Mouse (Mus musculus): ENCODE measurements around the gene Scaf1. TPM values are rescaled to one million over a fixed set of nuclear protein-coding genes. Genes with fewer than 3 reads are reported as not detected.

Scaf1 gene
- total RNA-seq, 2 experiments from 2014 or later, result 159 to 163 TPM

DNA sequence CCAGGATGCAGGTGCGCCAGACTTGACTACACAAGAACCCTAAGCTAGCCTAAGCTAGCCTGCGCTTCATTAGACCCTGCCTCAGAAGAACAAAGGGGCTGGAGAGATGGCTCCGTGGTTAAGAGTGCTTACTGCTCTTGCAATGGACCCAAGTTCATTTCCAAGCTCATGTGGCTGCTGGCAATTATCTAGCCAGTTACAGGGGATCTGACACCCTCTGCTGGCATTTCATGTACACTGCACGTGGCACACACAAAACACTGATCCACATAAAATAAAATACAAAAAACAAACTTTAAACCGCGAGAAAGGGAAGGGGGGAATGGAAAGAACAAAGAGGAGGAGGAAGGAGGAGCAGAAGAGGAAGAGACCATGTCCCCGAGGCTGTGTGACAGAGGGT lies 58.0 kb downstream of the Scaf1 start:
- peak; percentile 46 to 50 for DNase-seq (ENCODE audit: low spot score in 2 of 2)

- DNase-seq (ENCODE audit: low spot score in 2 of 2), result no peak
Observed at GRCm38 (mm10) chr7:44957183-44957835, 58.9 kb downstream of the Scaf1 start.

DNA sequence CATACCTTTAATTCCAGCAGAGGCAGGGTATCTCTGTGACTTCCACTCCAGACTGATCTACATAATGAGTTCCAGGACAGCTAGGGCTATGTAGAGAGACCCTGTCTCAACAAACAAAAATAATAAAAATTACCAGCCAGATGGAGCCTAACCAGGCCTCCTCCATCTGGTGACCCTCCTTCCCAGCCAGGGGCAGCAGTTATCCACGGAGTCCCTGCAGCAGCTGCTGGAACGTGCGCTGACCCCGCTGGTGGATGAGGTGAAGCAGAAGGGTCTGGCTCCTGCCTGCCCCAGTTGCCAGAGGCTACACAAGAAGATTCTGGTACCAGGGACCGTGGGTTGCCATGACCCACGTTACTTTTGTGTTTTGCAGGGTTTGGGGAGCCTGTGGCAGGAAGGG lies 59.9 kb downstream of the Scaf1 start:
- DNase-seq (ENCODE audit: low spot score in 2 of 2), result no peak

- no peak for DNase-seq (ENCODE audit: low spot score in 2 of 2)
Observed at GRCm38 (mm10) chr7:44955628-44956027, 60.5 kb downstream of the Scaf1 start.

GRCm38 (mm10) chr7:44954091-44954885 lies 61.9 kb downstream of the Scaf1 start:
- DNase-seq (ENCODE audit: low spot score in 2 of 2), result no peak

DNA sequence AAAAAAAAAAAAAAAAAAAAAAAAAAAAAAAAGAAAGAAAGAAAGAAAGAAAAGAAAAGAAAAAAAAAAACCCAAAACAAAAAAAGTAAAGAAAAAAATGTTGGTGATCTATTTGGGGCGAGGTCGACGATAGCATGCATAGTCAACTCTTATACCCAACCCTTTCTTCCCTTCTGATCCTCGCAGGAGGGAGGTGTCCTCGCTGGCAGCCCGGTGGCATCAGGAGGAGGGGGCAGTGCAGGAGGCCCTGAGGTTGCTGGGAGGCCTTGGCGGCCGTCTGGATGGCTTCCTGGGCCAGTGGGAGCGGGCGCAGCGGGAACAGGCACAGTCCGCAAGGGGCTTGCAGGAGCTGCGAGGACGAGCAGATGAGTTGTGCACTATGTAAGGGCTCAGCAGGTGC lies 62.6 kb downstream of the Scaf1 start:
- peak in 1 of 2 experiments; percentile 1 for DNase-seq (ENCODE audit: low spot score in 2 of 2)

Small RNA genes within 50 kb of the gene (microRNA-seq; reads per million reads assigned to microRNA genes)
- gene Mir7054, result 1.7 to 2.1 reads per million in 2 experiments

Other genes starting within 250 kb of the Scaf1 start
- gene Nup62, start 200.3 kb downstream of the Scaf1 start, total RNA-seq (2021), result 10 to 100 TPM; 33.0 to 38.1 TPM
- gene Il4i1, start 200.0 kb downstream of the Scaf1 start, total RNA-seq (2021), result 1 to 10 TPM; 1.8 to 2.3 TPM
- 10 to 100 TPM; 21.2 to 27.8 TPM for gene Atf5, start 199.7 kb downstream of the Scaf1 start, total RNA-seq (2021)
- 10 to 100 TPM; 67.9 to 70.1 TPM for gene Akt1s1, start 167.4 kb downstream of the Scaf1 start, total RNA-seq (2021)
- gene Tbc1d17, start 167.3 kb downstream of the Scaf1 start, total RNA-seq (2021), result 10 to 100 TPM; 70.4 to 89.3 TPM
- gene Pnkp, start 159.2 kb downstream of the Scaf1 start, total RNA-seq (2021), result 10 to 100 TPM; 27.1 to 27.7 TPM
- 100 to 1,000 TPM; 280 to 295 TPM for gene Ptov1, start 146.6 kb downstream of the Scaf1 start, total RNA-seq (2021)
- 10 to 100 TPM; 85.9 to 94.9 TPM for gene Med25, start 123.7 kb downstream of the Scaf1 start, total RNA-seq (2021)
- gene Fuz, start 120.3 kb downstream of the Scaf1 start, total RNA-seq (2021), result 10 to 100 TPM; 22.2 to 24.2 TPM
- 100 to 1,000 TPM; 328 to 355 TPM for gene Ap2a1, start 86.9 kb downstream of the Scaf1 start, total RNA-seq (2021)
- 1 to 10 TPM; 1.7 to 3.0 TPM for gene Tsks, start 73.2 kb downstream of the Scaf1 start, total RNA-seq (2021)
- 10 to 100 TPM; 98.3 to 98.4 TPM for gene Cpt1c, start 41.5 kb downstream of the Scaf1 start, total RNA-seq (2021)
- 100 to 1,000 TPM; 174 to 178 TPM for gene Prmt1, start 29.8 kb downstream of the Scaf1 start, total RNA-seq (2021)
- gene Irf3, start 18.7 kb downstream of the Scaf1 start, total RNA-seq (2021), result 10 to 100 TPM; 35.2 to 41.9 TPM
- 1 to 10 TPM; 2.8 to 3.8 TPM for gene Bcl2l12, start 17.7 kb downstream of the Scaf1 start, total RNA-seq (2021)
- 10 to 100 TPM; 10.0 to 14.5 TPM for gene Rras, start 1.6 kb upstream of the Scaf1 start, total RNA-seq (2021)
- gene Prr12, start 36.5 kb upstream of the Scaf1 start, total RNA-seq (2021), result 10 to 100 TPM; 63.3 to 67.5 TPM
- gene Nosip, start 46.1 kb upstream of the Scaf1 start, total RNA-seq (2021), result 10 to 100 TPM; 51.9 to 59.7 TPM
- gene Prrg2, start 46.3 kb upstream of the Scaf1 start, total RNA-seq (2021), result 1 to 10 TPM; 6.2 to 9.2 TPM
- gene Rcn3, start 75.9 kb upstream of the Scaf1 start, total RNA-seq (2021), result 1 to 10 TPM; 5.9 to 6.0 TPM
- 10 to 100 TPM; 19.6 to 20.1 TPM for gene Fcgrt, start 87.5 kb upstream of the Scaf1 start, total RNA-seq (2021)
- 100 to 1,000 TPM; 474 to 479 TPM for gene Rps11, start 108.1 kb upstream of the Scaf1 start, total RNA-seq (2021)
- gene Rpl13a, start 112.4 kb upstream of the Scaf1 start, total RNA-seq (2021), result 100 to 1,000 TPM; 712 to 811 TPM
- not detected for gene Gm45713, start 119.9 kb upstream of the Scaf1 start, total RNA-seq (2021)
- gene Flt3l, start 120.1 kb upstream of the Scaf1 start, total RNA-seq (2021), result 1 to 10 TPM; 8.4 to 9.7 TPM
- 10 to 100 TPM; 46.7 to 51.7 TPM for gene Pih1d1, start 137.9 kb upstream of the Scaf1 start, total RNA-seq (2021)
- gene Aldh16a1, start 138.2 kb upstream of the Scaf1 start, total RNA-seq (2021), result 10 to 100 TPM; 12.7 to 15.1 TPM
- gene Slc17a7, start 147.6 kb upstream of the Scaf1 start, total RNA-seq (2021), result 1,000 to 10,000 TPM; 1,307 TPM
- gene Gfy, start 163.2 kb upstream of the Scaf1 start, total RNA-seq (2021), result under 1 TPM; 0.26 to 0.40 TPM
- gene Pth2, start 164.6 kb upstream of the Scaf1 start, total RNA-seq (2021), result not detected
- gene Ccdc155, start 188.5 kb upstream of the Scaf1 start, total RNA-seq (2021), result 1 to 10 TPM; 4.9 to 9.7 TPM
- gene Dkkl1, start 195.8 kb upstream of the Scaf1 start, total RNA-seq (2021), result 10 to 100 TPM; 33.6 to 38.3 TPM
- gene Tead2, start 199.4 kb upstream of the Scaf1 start, total RNA-seq (2021), result 1 to 10 TPM; 2.1 to 4.3 TPM
- 1 to 10 TPM; 4.8 to 5.3 TPM for gene Cd37, start 222.8 kb upstream of the Scaf1 start, total RNA-seq (2021)
- gene Slc6a16, start 224.7 kb upstream of the Scaf1 start, total RNA-seq (2021), result 1 to 10 TPM; 1.7 to 1.9 TPM